Mouse (Mus musculus) erythroblast, embryonic 14.5 days (primary cell): ENCODE results near the gene Srl. TPM values are rescaled to one million over a fixed set of nuclear protein-coding genes. Genes with fewer than 3 reads are reported as not detected.

Experiments used
- H3K27me3 ChIP-seq: 2 replicates; pipeline ENCODE4 v1.6.1; 2012; ENCODE audit warnings: inconsistent platforms; ENCODE audit not compliant: control insufficient read depth
- H3K36me3 ChIP-seq: 2 replicates; pipeline ENCODE4 v1.6.1; 2012; ENCODE audit warnings: mild to moderate bottlenecking, inconsistent platforms; ENCODE audit not compliant: control insufficient read depth
- H3K4me1 ChIP-seq: 2 replicates; pipeline ENCODE4 v1.6.1; 2012; ENCODE audit warnings: inconsistent platforms; ENCODE audit not compliant: control insufficient read depth
- H3K4me3 ChIP-seq: replicated peaks from 2 replicates; pipeline ENCODE3; 2012; ENCODE audit warnings: moderate library complexity, mild to moderate bottlenecking, inconsistent platforms
- H3K9me3 ChIP-seq: 2 replicates; pipeline ENCODE4 v1.6.1; 2012; ENCODE audit warnings: low read length, inconsistent platforms, mixed read lengths; ENCODE audit not compliant: control insufficient read depth
- GATA1 ChIP-seq: IDR thresholded peaks from 2 replicates; pipeline ENCODE4 v1.6.1; 2012; ENCODE audit warnings: low read length, inconsistent platforms, mixed read lengths
- TAL1 ChIP-seq: IDR thresholded peaks from 3 replicates; pipeline ENCODE4 v1.6.1; 2012; ENCODE audit warnings: low read length, inconsistent platforms, mixed read lengths
- polyA plus RNA-seq: library from polyadenylated mRNA; stranded (reverse); fragments of >175 nt; gene quantifications from 2 replicates; pipeline ENCODE4 v1.2.3, GENCODE M21; 2012

Gene Srl
- polyA plus RNA-seq, 1 experiment = not detected

DNA sequence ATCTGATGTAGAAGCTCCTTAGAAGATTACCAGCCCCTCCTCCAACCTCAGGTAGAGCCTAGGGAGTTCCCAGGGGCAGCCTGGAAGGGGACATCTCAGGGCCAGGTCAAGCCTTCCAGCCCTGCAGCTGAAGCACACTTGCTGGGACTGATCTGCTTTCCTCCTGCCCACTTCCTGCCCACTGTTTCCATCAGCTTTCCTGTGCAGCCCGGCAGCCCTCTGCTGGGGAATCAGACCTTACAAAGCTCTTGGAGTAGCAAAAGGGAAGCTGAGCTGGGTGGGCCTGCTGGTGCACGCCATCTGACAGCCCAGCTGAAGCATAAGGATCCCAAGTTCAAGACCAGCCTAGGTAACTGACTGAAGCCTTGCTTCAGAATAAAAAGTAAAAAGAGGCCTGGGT, 35.3 kb upstream of the Srl start:
- Histone ChIP-seq H3K4me1 (no peaks in the 10 kb centered on the region), H3K36me3 (no peaks in the 10 kb centered on the region)

DNA sequence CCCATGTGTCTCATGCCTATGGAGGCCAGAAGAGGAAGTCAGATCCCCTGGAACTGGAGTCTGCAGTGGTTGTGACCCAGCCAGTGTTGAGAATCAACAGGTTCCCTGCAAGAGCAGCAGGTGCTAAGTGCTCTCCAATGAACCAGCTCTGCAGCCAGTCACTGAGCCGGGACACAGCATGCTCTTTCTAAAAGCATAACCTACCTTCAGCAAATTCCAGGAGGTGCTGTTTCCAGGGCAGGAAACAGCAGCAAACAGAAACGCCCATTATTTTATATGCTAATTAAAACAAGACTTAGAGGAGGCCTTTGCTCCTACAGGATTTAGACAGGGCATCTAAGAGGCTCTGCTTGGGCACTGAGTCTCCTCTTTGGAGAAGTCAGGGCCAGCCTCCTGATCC, 34.4 kb upstream of the Srl start:
- peaks cover 8% of the 10 kb centered on the region for H3K27me3 ChIP-seq
- no peak overlapping the region for H3K4me3 ChIP-seq
- TF ChIP-seq GATA1 (no peak), TAL1 (no peak)
- H3K9me3 ChIP-seq = no peaks in the 10 kb centered on the region
- no peaks in the 10 kb centered on the region for H3K4me1 ChIP-seq
- H3K36me3 ChIP-seq = no peaks in the 10 kb centered on the region

More for the DNA sequence above, 35.3 kb upstream of the Srl start:
- TF ChIP-seq TAL1 (no peak), GATA1 (no peak)
- Histone ChIP-seq H3K9me3 (no peaks in the 10 kb centered on the region), H3K27me3 (peaks cover 8% of the 10 kb centered on the region), H3K4me3 (no peak overlapping the region)

- Histone ChIP-seq H3K27me3 (peaks cover 4% of the 10 kb centered on the region; the same call in 1 of the 2 replicates), H3K36me3 (no peaks in the 10 kb centered on the region), H3K4me3 (no peak overlapping the region), H3K9me3 (no peaks in the 10 kb centered on the region), H3K4me1 (peaks cover 4% of the 10 kb centered on the region)
- TF ChIP-seq TAL1 = no peak
- TF ChIP-seq GATA1 = no peak
Measured at GRCm38 (mm10) chr16:4570737-4571136, 29.1 kb upstream of the Srl start.

DNA sequence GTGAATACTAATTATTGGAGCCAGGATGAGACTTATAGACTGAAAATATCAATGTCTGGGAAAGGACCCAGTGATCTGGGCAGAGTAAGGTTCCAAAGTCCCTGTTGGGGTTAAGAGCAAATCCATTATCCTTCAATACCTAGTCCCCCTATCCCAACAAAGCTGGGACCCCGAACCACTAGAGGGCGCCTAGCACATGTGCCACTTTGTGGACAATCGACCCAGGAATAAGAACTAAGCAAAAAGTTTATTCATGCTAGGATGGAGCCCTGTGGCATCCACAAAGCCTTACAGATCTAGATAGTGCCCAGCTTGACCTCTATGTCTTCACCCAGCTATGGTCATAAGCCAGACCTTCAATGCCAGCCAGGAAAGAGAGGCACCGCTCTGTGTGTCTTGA, 26.3 kb upstream of the Srl start:
- Histone ChIP-seq H3K9me3 (no peaks in the 10 kb centered on the region), H3K4me3 (no peak overlapping the region), H3K4me1 (peaks cover 4% of the 10 kb centered on the region), H3K27me3 (peaks cover 10% of the 10 kb centered on the region), H3K36me3 (no peaks in the 10 kb centered on the region)
- TF ChIP-seq TAL1 (no peak), GATA1 (no peak)

- Histone ChIP-seq H3K27me3 (peaks cover 12% of the 10 kb centered on the region), H3K36me3 (peaks cover 16% of the 10 kb centered on the region), H3K4me1 (peaks cover 59% of the 10 kb centered on the region), H3K9me3 (peaks cover 2% of the 10 kb centered on the region; the same call in 1 of the 2 replicates), H3K4me3 (peak overlapping the region; percentile 90)
- TF ChIP-seq TAL1 = no peak
- no peak for TF ChIP-seq GATA1
Measured at GRCm38 (mm10) chr16:4560145-4560952, 18.7 kb upstream of the Srl start.

DNA sequence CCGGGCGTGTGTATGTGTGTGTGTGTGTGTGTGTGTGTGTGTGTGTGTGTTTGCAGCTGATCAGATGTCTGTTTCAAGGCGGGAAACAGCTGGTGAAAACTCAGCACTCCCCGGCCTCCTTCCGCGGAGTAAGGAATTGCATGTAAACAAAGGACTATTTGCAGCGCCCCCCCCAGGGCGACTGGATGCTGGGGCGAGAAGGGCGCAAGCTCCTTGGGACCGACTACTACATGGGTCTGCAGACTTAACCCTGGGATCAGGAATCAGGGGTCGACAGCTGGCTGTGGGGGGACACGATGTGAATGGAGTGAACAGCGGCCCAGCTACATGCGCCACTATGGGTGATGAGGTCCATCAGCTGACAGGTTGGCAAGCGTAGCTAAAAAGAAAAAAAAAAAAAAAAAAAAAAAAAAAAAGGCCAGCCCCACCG, 18.1 kb upstream of the Srl start, which contains the start of gene Tfap4:
Tfap4 (minus strand) TSS at position 140 of the 430 bp plus-strand sequence.
- TF ChIP-seq GATA1 (no peak), TAL1 (no peak)
- Histone ChIP-seq H3K4me1 (peaks cover 65% of the 10 kb centered on the region), H3K4me3 (peak within 1 kb of the TSS; percentile 90), H3K9me3 (peaks cover 2% of the 10 kb centered on the region; the same call in 1 of the 2 replicates), H3K36me3 (peaks cover 22% of the 10 kb centered on the region), H3K27me3 (peaks cover 11% of the 10 kb centered on the region)

DNA sequence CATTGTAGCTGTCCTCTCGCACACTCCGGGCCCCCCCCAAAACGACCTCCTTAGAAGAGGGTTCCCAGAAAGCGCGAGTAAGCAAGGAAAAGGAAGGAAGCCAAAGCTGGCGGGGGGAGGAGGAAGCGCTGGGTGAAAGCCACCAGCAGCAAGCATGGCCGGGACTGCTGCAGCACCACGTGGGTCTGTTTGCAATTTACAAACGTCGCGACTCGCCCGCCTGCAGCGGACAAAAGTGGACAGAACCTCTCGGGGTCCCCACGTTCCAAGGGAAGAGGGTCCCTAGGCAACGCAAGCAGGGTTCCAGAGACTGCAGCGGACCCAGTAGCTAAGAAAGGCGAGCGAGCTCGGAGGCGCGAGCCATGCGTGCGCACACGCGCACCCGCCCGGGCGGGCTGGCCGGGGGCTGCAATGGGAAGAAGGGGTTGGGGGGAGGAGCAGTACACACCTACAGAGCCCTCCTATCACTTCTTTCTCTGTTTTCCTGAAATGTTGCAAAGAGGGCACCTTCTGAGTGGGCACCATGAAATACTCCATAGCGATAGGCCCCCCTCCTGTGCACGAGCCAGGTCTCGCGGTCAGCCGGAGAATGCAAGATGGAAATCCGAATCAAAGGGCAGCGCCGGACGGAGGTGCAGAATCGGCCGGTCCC, 17.5 kb upstream of the Srl start:
- Histone ChIP-seq H3K4me1 (peaks cover 72% of the 10 kb centered on the region), H3K9me3 (peaks cover 2% of the 10 kb centered on the region; the same call in 1 of the 2 replicates), H3K4me3 (peak overlapping the region; percentile 90), H3K27me3 (peaks cover 8% of the 10 kb centered on the region), H3K36me3 (peaks cover 25% of the 10 kb centered on the region)
- TF ChIP-seq TAL1 (no peak), GATA1 (no peak)

DNA sequence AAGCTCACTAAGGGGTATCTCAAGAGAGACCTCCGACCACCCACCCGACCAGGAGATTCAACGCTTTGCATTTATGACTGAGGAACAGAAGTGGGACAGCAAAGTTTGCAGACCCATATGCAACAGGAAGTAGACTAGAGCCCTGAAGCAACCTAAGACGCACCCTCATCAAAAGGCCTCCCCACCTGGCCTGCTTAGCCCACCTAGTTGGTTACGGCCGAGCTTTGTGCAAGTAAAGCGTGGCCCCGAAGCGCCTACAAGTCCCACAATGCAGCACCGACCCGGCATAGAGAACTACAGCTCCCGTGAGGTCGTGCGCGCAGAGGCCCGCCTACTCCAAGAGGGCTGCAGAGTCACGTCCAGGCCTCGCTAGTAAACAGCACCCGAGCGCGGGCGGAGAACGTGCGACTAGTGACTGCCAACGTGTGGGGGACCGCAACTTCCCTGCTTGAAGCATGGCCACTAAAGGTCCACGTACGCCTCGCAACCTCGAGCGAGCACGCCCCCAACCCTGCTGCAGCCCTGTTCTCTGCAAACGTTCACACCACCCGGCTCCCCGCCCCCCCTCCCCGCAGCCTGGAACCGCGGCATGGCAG, 16.9 kb upstream of the Srl start:
- TF ChIP-seq GATA1 = no peak
- TF ChIP-seq TAL1 = no peak

DNA sequence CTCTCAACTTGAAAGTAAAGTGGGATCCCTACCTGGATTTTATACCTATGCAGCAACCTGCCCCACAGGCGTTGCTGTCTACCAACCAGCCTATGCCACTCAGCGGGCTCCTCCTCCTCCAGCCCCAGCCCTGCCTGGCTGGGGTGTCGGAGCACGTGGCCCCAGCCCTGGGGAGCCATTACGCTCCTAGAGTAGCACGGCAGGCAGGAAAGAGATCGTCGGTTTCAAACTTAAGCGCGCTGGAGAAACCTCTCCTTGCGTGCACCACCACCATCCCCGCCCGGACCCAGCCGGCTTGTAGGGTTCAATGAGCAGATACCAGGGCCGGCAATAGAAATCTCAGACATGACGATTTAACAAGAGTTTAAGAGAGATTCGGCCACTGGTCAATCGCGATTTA, 16.3 kb upstream of the Srl start:
- peaks cover 34% of the 10 kb centered on the region for H3K36me3 ChIP-seq
- H3K4me3 ChIP-seq = peak overlapping the region; percentile 90
- H3K27me3 ChIP-seq = peaks cover 8% of the 10 kb centered on the region
- H3K9me3 ChIP-seq = peaks cover 2% of the 10 kb centered on the region; the same call in 1 of the 2 replicates
- TF ChIP-seq GATA1 = no peak
- TF ChIP-seq TAL1 = no peak
- peaks cover 83% of the 10 kb centered on the region for H3K4me1 ChIP-seq

More for the DNA sequence above, 16.9 kb upstream of the Srl start:
- Histone ChIP-seq H3K9me3 (peaks cover 2% of the 10 kb centered on the region; the same call in 1 of the 2 replicates), H3K4me1 (peaks cover 78% of the 10 kb centered on the region), H3K36me3 (peaks cover 28% of the 10 kb centered on the region), H3K27me3 (peaks cover 8% of the 10 kb centered on the region), H3K4me3 (peak overlapping the region; percentile 90)
